Mouse (Mus musculus): Measurements from ENCODE around the gene Ptch1.

DNA sequence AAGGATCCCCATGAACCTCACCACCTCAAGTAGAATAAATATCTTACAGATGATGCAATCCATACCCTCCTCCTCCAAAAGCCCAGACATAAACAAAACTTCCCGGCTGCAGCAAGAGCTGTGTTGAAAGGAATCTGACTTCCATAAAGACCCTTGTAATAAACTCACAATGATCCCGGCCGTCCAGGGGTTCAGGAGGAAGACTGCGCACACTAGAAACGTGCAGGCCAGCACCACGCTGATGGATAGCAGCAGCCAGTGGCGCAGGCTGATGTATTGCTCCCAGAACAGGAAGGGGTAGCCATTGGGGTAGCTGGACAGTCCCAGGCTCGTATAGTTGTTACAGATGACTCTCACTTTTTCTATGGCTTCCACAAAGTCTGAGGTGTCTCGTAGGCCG lies 50.6 kb downstream of the Ptch1 start:
- TF ChIP-seq CTCF (IDR thresholded peaks at IDR 0.05; ENCODE audit: low read depth) (no peak), EP300 (IDR thresholded peaks at IDR 0.05; ENCODE audit: low read depth) (no peak)
